Mouse (Mus musculus): Measurements from ENCODE around the gene Tusc2.

Tusc2 gene

DNA sequence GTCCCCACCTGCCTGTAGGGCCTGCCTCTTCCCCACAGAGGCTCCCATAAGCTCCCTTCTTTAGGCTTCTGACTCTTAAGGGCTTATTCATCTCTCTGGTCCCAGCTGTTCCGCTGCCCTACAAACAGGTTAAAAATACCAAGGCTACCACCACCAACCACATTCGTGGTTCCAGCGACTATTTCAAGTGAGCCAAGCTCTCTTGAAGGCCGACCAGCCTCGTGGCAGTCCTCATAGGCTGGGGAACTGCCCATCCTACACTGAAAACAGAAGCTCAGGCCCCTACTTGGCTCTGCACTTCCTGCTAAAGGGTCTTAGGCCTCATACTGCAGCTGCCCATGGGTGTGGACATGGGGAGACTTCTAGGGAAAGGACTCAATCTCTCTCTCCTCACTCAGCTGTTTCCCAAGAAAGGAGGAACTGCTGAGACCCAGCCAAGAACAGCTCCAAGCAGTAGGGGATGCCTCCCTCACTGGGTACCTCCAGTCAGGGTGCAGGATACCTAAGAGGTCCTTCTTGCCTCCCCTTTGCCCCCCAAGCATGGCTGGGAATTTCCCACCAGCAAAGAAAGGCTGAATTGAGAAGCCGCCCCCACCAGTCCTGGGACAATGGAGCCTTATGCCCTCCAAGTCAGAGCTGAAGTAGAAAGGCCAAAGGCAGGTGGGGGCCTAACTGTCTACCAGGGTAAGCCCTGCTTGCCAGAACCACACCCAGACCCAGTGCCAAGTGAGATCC lies 48.6 kb downstream of the Tusc2 start:
- DNase-seq (ENCODE audit: low spot score in 2 of 2): no peak

DNA sequence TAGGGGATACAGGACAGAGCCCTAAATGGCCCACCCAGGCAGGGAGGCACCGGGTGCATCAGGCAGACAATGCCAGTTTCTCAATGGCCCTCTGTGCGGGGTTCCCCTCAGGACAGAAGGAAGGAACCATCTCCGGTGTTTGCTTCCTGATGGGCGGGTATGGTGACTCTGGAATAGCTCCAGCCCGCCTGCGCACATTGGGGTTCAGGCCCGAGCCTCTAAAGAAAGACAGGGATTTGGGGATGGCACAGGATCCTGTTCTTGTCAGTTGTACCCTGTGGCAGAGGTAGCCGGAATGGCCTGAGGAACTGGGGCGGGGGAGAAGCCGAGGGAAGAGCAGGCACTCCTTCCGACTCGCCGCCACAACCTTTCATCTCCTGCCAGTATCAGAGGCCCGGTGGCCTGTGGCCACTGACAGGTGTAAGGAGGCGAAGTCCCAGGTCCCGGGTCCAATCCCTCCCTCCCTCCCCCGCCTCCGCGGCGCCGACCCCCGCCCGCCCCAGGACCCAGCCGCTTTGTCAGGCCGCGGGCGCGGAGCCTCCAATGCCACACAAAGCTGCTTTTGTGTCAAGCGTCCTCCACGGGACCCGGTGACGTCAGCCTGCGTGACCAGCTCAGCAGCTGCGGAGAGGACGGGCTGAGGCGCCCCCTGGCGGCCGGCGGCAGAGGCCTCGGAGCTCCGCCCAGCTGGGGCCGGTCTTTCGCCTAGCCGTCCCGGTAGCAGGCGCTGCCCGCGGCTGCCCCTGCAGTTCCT lies 49.3 kb downstream of the Tusc2 start:
- DNase-seq (ENCODE audit: low spot score in 2 of 2): peak; percentile 98 to 100

DNA sequence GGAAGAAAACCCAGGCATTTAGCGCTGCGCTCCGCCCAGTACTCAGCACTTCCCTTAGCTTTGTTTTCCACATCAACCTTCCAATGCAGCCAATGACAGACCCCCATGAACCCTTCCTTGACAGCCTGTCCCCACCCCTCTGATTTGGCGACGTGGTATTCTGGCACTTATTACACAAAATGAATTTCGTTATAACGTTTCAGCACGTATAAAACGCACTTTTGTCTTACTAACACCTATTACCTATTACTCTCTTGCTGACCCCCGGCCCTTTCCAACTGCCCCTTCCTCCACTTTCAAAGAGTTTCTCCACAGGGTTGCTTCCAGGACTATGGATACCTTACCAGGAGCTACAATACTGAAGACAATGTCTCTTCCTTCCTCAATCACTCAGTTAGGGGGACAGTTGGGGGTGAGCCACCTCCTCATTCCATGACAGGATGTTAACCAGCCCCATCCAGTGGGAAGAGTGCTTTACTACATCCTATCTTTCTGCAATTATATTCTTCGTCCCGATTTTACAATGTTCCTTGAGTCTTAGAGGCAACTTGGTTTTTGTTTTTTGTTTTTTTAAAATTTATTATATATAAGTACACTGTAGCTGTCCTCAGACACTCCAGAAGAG lies 50.0 kb downstream of the Tusc2 start:
- no peak for DNase-seq (ENCODE audit: low spot score in 2 of 2)

DNA sequence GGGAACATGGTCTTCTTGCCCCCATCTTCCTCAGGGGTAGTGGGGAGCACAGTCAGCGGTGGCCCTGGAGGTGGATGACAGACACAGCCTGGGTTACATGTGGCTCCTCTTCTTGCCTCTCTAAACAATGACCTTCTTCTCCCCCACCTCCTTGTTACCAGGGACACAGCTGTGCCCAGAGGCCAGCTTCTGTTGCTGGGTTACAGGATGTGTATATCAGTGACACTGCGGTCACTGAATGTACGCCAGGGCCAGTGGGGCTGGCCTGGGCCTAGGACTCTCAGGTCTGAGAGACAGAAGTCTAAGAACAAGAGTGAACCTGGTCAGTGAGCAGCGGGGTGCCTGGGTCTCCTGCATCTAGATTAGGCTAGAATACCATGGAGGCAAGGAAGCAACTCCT lies 52.0 kb downstream of the Tusc2 start:
- no peak for DNase-seq (ENCODE audit: low spot score in 2 of 2)
